Mouse (Mus musculus) MEL (cell line): ENCODE results near the gene Borcs5.

ENCODE experiments used
- CTCF ChIP-seq, 3 experiments: IDR thresholded peaks in 2 of 3; conservative IDR thresholded peaks in 1 of 3; 2 replicates each; pipeline ENCODE4 v1.5.1; 2011 to 2012; ENCODE audit warnings: low read length in 3 of 3, low read depth in 2 of 3, mild to moderate bottlenecking in 2 of 3, improper control_type of control experiment in 1 of 3, inconsistent platforms in 1 of 3, mixed read lengths in 1 of 3, moderate library complexity in 1 of 3; ENCODE audit not compliant: control insufficient read depth in 1 of 3, insufficient read depth in 1 of 3, poor library complexity in 1 of 3, severe bottlenecking in 1 of 3
- EP300 ChIP-seq, 2 experiments: IDR thresholded peaks; 2 replicates each; pipeline ENCODE4 v1.6.1; 2011; ENCODE audit warnings: improper control_type of control experiment in 2 of 2, low read length in 2 of 2, low read depth in 1 of 2, mild to moderate bottlenecking in 1 of 2
- MAX ChIP-seq: IDR thresholded peaks from 2 replicates; pipeline ENCODE4 v1.6.1; 2011; ENCODE audit warnings: low read length, improper control_type of control experiment
- MAZ ChIP-seq: IDR thresholded peaks from 2 replicates; pipeline ENCODE4 v1.6.1; 2012; ENCODE audit warnings: low read depth, mild to moderate bottlenecking, inconsistent platforms, low read length, improper control_type of control experiment
- MYC ChIP-seq: IDR thresholded peaks from 2 replicates; pipeline ENCODE4 v1.6.1; 2011; ENCODE audit warnings: low read depth, mild to moderate bottlenecking, low read length, improper control_type of control experiment, moderate library complexity
- POLR2A ChIP-seq, 2 experiments: IDR thresholded peaks; 2 replicates each; pipeline ENCODE4 v1.6.1; 2011 to 2012; ENCODE audit warnings: low read length in 2 of 2, mild to moderate bottlenecking in 2 of 2, control low read depth in 1 of 2, improper control_type of control experiment in 1 of 2, low read depth in 1 of 2, moderate library complexity in 1 of 2; ENCODE audit not compliant: control insufficient read depth in 1 of 2, insufficient read depth in 1 of 2, poor library complexity in 1 of 2
- RAD21 ChIP-seq: IDR thresholded peaks from 2 replicates; pipeline ENCODE4 v1.6.1; 2011; ENCODE audit warnings: mild to moderate bottlenecking, low read depth, low read length, improper control_type of control experiment
- TAL1 ChIP-seq: IDR thresholded peaks from 2 replicates; pipeline ENCODE4 v1.6.1; 2012; ENCODE audit warnings: mild to moderate bottlenecking, inconsistent platforms, low read length, moderate library complexity, mixed read lengths
- TCF12 ChIP-seq: IDR thresholded peaks from 2 replicates; pipeline ENCODE4 v1.6.1; 2014; ENCODE audit warnings: low read depth, mild to moderate bottlenecking, inconsistent platforms, low read length, improper control_type of control experiment, moderate library complexity
- ZNF384 ChIP-seq: IDR thresholded peaks from 2 replicates; pipeline ENCODE4 v1.6.1; 2012; ENCODE audit warnings: low read depth, mild to moderate bottlenecking, inconsistent platforms, low read length, improper control_type of control experiment

- TF ChIP-seq TAL1: no peak
- peak; percentile 60 to 76 (median 62) for TF ChIP-seq CTCF (IDR thresholded peaks at IDR 0.05 in 2 of 3, conservative IDR thresholded peaks at IDR 0.05 in 1 of 3; ENCODE audit: control insufficient read depth in 1 of 3, insufficient read depth in 1 of 3, low read depth in 2 of 3, low read length in 3 of 3, poor library complexity in 1 of 3, severe bottlenecking in 1 of 3)
- TF ChIP-seq MYC: no peak
- no peak for TF ChIP-seq POLR2A (IDR thresholded peaks at IDR 0.05; ENCODE audit: control insufficient read depth in 1 of 2, insufficient read depth in 1 of 2, low read depth in 1 of 2, low read length in 2 of 2, poor library complexity in 1 of 2)
- no peak for TF ChIP-seq TCF12
- TF ChIP-seq EP300 (IDR thresholded peaks at IDR 0.05; ENCODE audit: low read depth in 1 of 2, low read length in 2 of 2): no peak
- no peak for TF ChIP-seq ZNF384
- TF ChIP-seq RAD21: peak; percentile 81
- TF ChIP-seq MAZ: no peak
- TF ChIP-seq MAX: no peak
These were observed 32.2 kb upstream of the Borcs5 start for GRCm38 (mm10) chr6:134606949-134607746.
